Mouse (Mus musculus) myocyte (in vitro differentiated cells): Measurements from ENCODE around the gene Cenpx. TPM values are rescaled to one million over a fixed set of nuclear protein-coding genes. Genes with fewer than 3 reads are reported as not detected.

Experiments
- H3K27me3 ChIP-seq: one replicate; pipeline ENCODE4 v1.6.1; 2011; ENCODE audit not compliant: control insufficient read depth, insufficient read depth, insufficient read length
- H3K36me3 ChIP-seq: one replicate; pipeline ENCODE4 v1.6.1; 2011; ENCODE audit not compliant: control insufficient read depth, insufficient read depth
- H3K4me2 ChIP-seq: one replicate; pipeline ENCODE4 v1.6.1; 2011; ENCODE audit warnings: low read depth, control low read depth
- H3K4me3 ChIP-seq: one replicate; pipeline ENCODE4 v1.5.1; 2011; ENCODE audit warnings: mild to moderate bottlenecking, control low read depth, moderate library complexity
- H3K79me2 ChIP-seq: one replicate; pipeline ENCODE4 v1.6.1; 2011; ENCODE audit not compliant: control insufficient read depth, insufficient read depth
- H3ac ChIP-seq: one replicate; pipeline ENCODE4 v1.6.1; 2011; ENCODE audit not compliant: control insufficient read depth, insufficient read length
- CEBPB ChIP-seq: IDR thresholded peaks from 2 replicates; pipeline ENCODE4 v1.6.1; 2011; ENCODE audit warnings: mild to moderate bottlenecking, moderate library complexity; ENCODE audit not compliant: poor library complexity, insufficient read depth, severe bottlenecking
- E2F4 ChIP-seq: IDR thresholded peaks from one replicate; pipeline ENCODE4 v1.6.1; 2011; ENCODE audit warnings: mild to moderate bottlenecking, control low read depth, moderate library complexity; ENCODE audit not compliant: insufficient read depth
- MAX ChIP-seq: IDR thresholded peaks from one replicate; pipeline ENCODE4 v1.6.1; 2011; ENCODE audit warnings: low read depth, mild to moderate bottlenecking, control low read depth
- MYOD1 ChIP-seq, 3 experiments: IDR thresholded peaks; one replicate each; pipeline ENCODE4 v1.6.1; 2011; ENCODE audit warnings: control low read depth in 2 of 3, low read depth in 2 of 3, mild to moderate bottlenecking in 2 of 3, moderate library complexity in 1 of 3; ENCODE audit not compliant: insufficient read length in 2 of 3, control insufficient read depth in 1 of 3
- MYOG ChIP-seq, 3 experiments: IDR thresholded peaks; one replicate each; pipeline ENCODE4 v1.6.1; 2011; ENCODE audit warnings: control low read depth in 2 of 3, low read depth in 2 of 3, mild to moderate bottlenecking in 2 of 3; ENCODE audit not compliant: insufficient read length in 2 of 3, control insufficient read depth in 1 of 3, insufficient read depth in 1 of 3
- POLR2A ChIP-seq: IDR thresholded peaks from one replicate; pipeline ENCODE4 v1.6.1; 2011; ENCODE audit warnings: low read depth, mild to moderate bottlenecking, control low read depth, moderate library complexity; ENCODE audit not compliant: insufficient read length
- POLR2AphosphoS2 ChIP-seq: IDR thresholded peaks from one replicate; pipeline ENCODE4 v1.6.1; 2011; ENCODE audit warnings: low read depth, control low read depth; ENCODE audit not compliant: insufficient read length
- REST ChIP-seq: IDR thresholded peaks from one replicate; pipeline ENCODE4 v1.6.1; 2011; ENCODE audit warnings: mild to moderate bottlenecking, control low read depth, moderate library complexity; ENCODE audit not compliant: insufficient read depth, insufficient read length
- SRF ChIP-seq: IDR thresholded peaks from one replicate; pipeline ENCODE4 v1.6.1; 2011; ENCODE audit warnings: low read depth; ENCODE audit not compliant: control insufficient read depth, insufficient read length
- TCF12 ChIP-seq: IDR thresholded peaks from one replicate; pipeline ENCODE4 v1.6.1; 2011; ENCODE audit warnings: mild to moderate bottlenecking, control low read depth; ENCODE audit not compliant: poor library complexity, insufficient read depth, severe bottlenecking
- TCF3 ChIP-seq: IDR thresholded peaks from one replicate; pipeline ENCODE4 v1.6.1; 2011; ENCODE audit warnings: low read depth, control low read depth; ENCODE audit not compliant: insufficient read length
- USF1 ChIP-seq: IDR thresholded peaks from one replicate; pipeline ENCODE4 v1.6.1; 2011; ENCODE audit warnings: low read depth, mild to moderate bottlenecking, control low read depth, moderate library complexity
- polyA plus RNA-seq: library from polyadenylated mRNA; unstranded; fragments of >200 nt; fragmentation: generic; extraction: Trizol; gene quantifications from one replicate; pipeline ENCODE4 v1.2.1, GENCODE M21; 2012; ENCODE audit warnings: missing spikeins

Cenpx gene
- polyA plus RNA-seq, 1 experiment = 42.5 TPM

GRCm38 (mm10) chr11:120672687-120673593 is 40.6 kb downstream of the Cenpx start, which contains the start of gene Aspscr1:
Gene Aspscr1 (plus strand): TSS chr11:120672973.
- H3K36me3 ChIP-seq = no peaks in the 10 kb centered on the region
- H3K27me3 ChIP-seq = no peaks in the 10 kb centered on the region
- peak within 1 kb of the TSS; percentile 44 for H3K4me3 ChIP-seq
- H3ac ChIP-seq = peak within 1 kb of the TSS; percentile 72
- no peaks in the 10 kb centered on the region for H3K79me2 ChIP-seq
- TF ChIP-seq REST (no peak), MYOD1 (IDR thresholded peaks at IDR 0.05; ENCODE audit: control insufficient read depth in 1 of 3, insufficient read length in 2 of 3, low read depth in 2 of 3) (no peak), SRF (no peak), POLR2AphosphoS2 (peak; percentile 11), TCF3 (no peak), MYOG (IDR thresholded peaks at IDR 0.05; ENCODE audit: control insufficient read depth in 1 of 3, insufficient read depth in 1 of 3, insufficient read length in 2 of 3, low read depth in 2 of 3) (peak in 1 of 3 experiments; percentile 19), CEBPB (no peak), MAX (no peak), E2F4 (no peak), POLR2A (peak; percentile 62), USF1 (peak; percentile 86), TCF12 (no peak)
- peak within 1 kb of the TSS; percentile 96 for H3K4me2 ChIP-seq

- Histone ChIP-seq H3K36me3 (no peaks in the 10 kb centered on the region), H3K4me2 (no peak overlapping the region), H3K4me3 (no peak overlapping the region), H3ac (no peak overlapping the region), H3K27me3 (peaks cover 16% of the 10 kb centered on the region), H3K79me2 (no peaks in the 10 kb centered on the region)
- TF ChIP-seq SRF (no peak), E2F4 (no peak), USF1 (peak; percentile 61), TCF3 (no peak), REST (no peak), TCF12 (no peak)
Observed at GRCm38 (mm10) chr11:120666617-120667016, 46.9 kb downstream of the Cenpx start.

GRCm38 (mm10) chr11:120665406-120665805 is 48.1 kb downstream of the Cenpx start:
- Histone ChIP-seq H3K36me3 (no peaks in the 10 kb centered on the region), H3ac (no peak overlapping the region), H3K79me2 (no peaks in the 10 kb centered on the region), H3K4me2 (no peak overlapping the region), H3K4me3 (no peak overlapping the region), H3K27me3 (peaks cover 28% of the 10 kb centered on the region)
- peak in 2 of 3 experiments; percentile 36 to 37 for TF ChIP-seq MYOD1 (IDR thresholded peaks at IDR 0.05; ENCODE audit: control insufficient read depth in 1 of 3, insufficient read length in 2 of 3, low read depth in 2 of 3)
- TF ChIP-seq MYOG (IDR thresholded peaks at IDR 0.05; ENCODE audit: control insufficient read depth in 1 of 3, insufficient read depth in 1 of 3, insufficient read length in 2 of 3, low read depth in 2 of 3) = no peak
- no peak for TF ChIP-seq USF1

- H3K27me3 ChIP-seq = peaks cover 45% of the 10 kb centered on the region
- H3K79me2 ChIP-seq = no peaks in the 10 kb centered on the region
- H3ac ChIP-seq = no peak overlapping the region
- H3K36me3 ChIP-seq = no peaks in the 10 kb centered on the region
- TF ChIP-seq TCF12 (no peak), POLR2AphosphoS2 (no peak), MYOD1 (IDR thresholded peaks at IDR 0.05; ENCODE audit: control insufficient read depth in 1 of 3, insufficient read length in 2 of 3, low read depth in 2 of 3) (no peak), REST (no peak), MYOG (IDR thresholded peaks at IDR 0.05; ENCODE audit: control insufficient read depth in 1 of 3, insufficient read depth in 1 of 3, insufficient read length in 2 of 3, low read depth in 2 of 3) (no peak), TCF3 (no peak), MAX (no peak), CEBPB (no peak), E2F4 (no peak), USF1 (no peak), SRF (no peak), POLR2A (no peak)
- no peak overlapping the region for H3K4me2 ChIP-seq
- H3K4me3 ChIP-seq = no peak overlapping the region
Observed at GRCm38 (mm10) chr11:120663714-120664113, 49.8 kb downstream of the Cenpx start.

GRCm38 (mm10) chr11:120662759-120663158 is 50.8 kb downstream of the Cenpx start:
- Histone ChIP-seq H3ac (no peak overlapping the region), H3K4me2 (no peak overlapping the region), H3K79me2 (no peaks in the 10 kb centered on the region), H3K27me3 (peaks cover 52% of the 10 kb centered on the region), H3K36me3 (no peaks in the 10 kb centered on the region), H3K4me3 (no peak overlapping the region)
- TF ChIP-seq CEBPB (no peak), MAX (no peak), POLR2A (no peak), REST (no peak), TCF3 (no peak), POLR2AphosphoS2 (no peak), MYOD1 (IDR thresholded peaks at IDR 0.05; ENCODE audit: control insufficient read depth in 1 of 3, insufficient read length in 2 of 3, low read depth in 2 of 3) (no peak)
